Comparison of ENCODE assay signal across 35 mouse cellular contexts in the genomic region with DNA sequence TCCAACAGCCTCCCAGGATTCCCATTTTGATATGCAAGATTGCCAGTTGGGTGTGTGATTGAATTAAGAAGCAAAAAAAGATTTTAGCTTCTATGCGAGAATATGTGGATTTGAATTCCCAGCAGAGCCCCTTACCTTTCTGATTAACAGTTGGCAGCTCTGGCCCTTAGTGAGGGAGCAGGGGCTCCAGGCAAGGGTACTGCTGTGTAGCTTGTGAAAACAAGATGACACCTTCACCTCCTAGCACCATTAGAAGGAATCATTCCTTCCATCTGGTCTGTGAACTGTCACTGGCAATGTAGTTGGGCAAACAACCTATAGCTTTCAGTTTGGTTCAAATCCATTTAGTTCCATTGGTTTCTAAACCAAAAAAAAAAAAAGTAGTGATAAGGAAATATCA. TPM values are rescaled to one million over a fixed set of nuclear protein-coding genes. Genes with fewer than 3 reads are reported as not detected.
DNase-seq lines count a peak whose midpoint lies in the region; ATAC-seq lines count a peak whose summit lies in the region.
"Had no signal": no experiment of that assay in that cellular context is flagged by ENCODE, and none has a peak within 500 bp of the region (broad histone marks: within the 10 kb centered on the region; RNA-seq: fewer than 3 reads in every experiment).

No protein-coding gene starts in this region.

- H3K27me3 ChIP-seq in hindbrain, embryonic 11.5 days (ENCODE audit: control insufficient read depth, insufficient read depth, low read length): no peaks in the 10 kb centered on the region
- no peaks in the 10 kb centered on the region for H3K27me3 ChIP-seq in hindbrain, embryonic 12.5 days
- no peaks in the 10 kb centered on the region for H3K27me3 ChIP-seq in neural tube, embryonic 14.5 days (ENCODE audit: control insufficient read depth, insufficient read depth, low read length)
- H3K27me3 ChIP-seq in midbrain, embryonic 13.5 days: no peaks in the 10 kb centered on the region
- H3K27me3 ChIP-seq: embryonic facial prominence, embryonic 13.5 days; hindbrain, embryonic 15.5 days; intestine, embryonic 15.5 days; limb, embryonic 12.5 days; liver, embryonic 15.5 days; neural tube, embryonic 15.5 days had no signal

- no peak overlapping the region for H3K9ac ChIP-seq in hindbrain, embryonic 11.5 days (ENCODE audit: low read depth, low read length)
- no peak overlapping the region for H3K9ac ChIP-seq in hindbrain, embryonic 12.5 days
- no peak overlapping the region for H3K9ac ChIP-seq in neural tube, embryonic 14.5 days (replicated peaks; ENCODE audit: low read depth, low read length)
- no peak overlapping the region for H3K9ac ChIP-seq in midbrain, embryonic 13.5 days (replicated peaks)
- H3K9ac ChIP-seq: embryonic facial prominence, embryonic 13.5 days; hindbrain, embryonic 15.5 days; intestine, embryonic 15.5 days; limb, embryonic 12.5 days; liver, embryonic 15.5 days; lung, embryonic 14.5 days; neural tube, embryonic 15.5 days had no signal

- no peaks in the 10 kb centered on the region for H3K9me3 ChIP-seq in hindbrain, embryonic 11.5 days (ENCODE audit: control insufficient read depth, low read length)
- H3K9me3 ChIP-seq in hindbrain, embryonic 12.5 days (replicated peaks): no peaks in the 10 kb centered on the region
- no peaks in the 10 kb centered on the region for H3K9me3 ChIP-seq in neural tube, embryonic 14.5 days (ENCODE audit: control insufficient read depth, low read length)
- no peaks in the 10 kb centered on the region for H3K9me3 ChIP-seq in midbrain, embryonic 13.5 days
- H3K9me3 ChIP-seq: hindbrain, embryonic 15.5 days; intestine, embryonic 15.5 days; limb, embryonic 12.5 days; liver, embryonic 15.5 days; neural tube, embryonic 15.5 days had no signal

- DNase-seq in hindbrain, embryonic 11.5 days (ENCODE audit: low spot score): no peak
- no peak for DNase-seq in neural tube, embryonic 10.5 days (ENCODE audit: extremely low spot score, low spot score)
- no peak for DNase-seq in cerebellum, adult 18-20 months
- no peak for DNase-seq in retina, embryonic 14.5 days (ENCODE audit: low spot score)
- DNase-seq: adrenal gland, postnatal 10 days; cerebellum, adult 11 months; cerebellum, adult 9-11 months; gastrocnemius, postnatal 10 days; heart, postnatal 14 days; kidney, adult 2 months; kidney, postnatal 36 days; lung, embryonic 14.5 days; lung, postnatal 14 days; right cerebral cortex, postnatal 4 days; thymus, adult 2 months; thymus, postnatal 36 days had no signal

- no peaks in the 10 kb centered on the region for H3K4me1 ChIP-seq in hindbrain, embryonic 11.5 days (replicated peaks; ENCODE audit: control insufficient read depth, insufficient read depth, low read length)
- peaks cover 7% of the 10 kb centered on the region for H3K4me1 ChIP-seq in hindbrain, embryonic 12.5 days
- H3K4me1 ChIP-seq in neural tube, embryonic 14.5 days (ENCODE audit: control insufficient read depth, insufficient read depth, low read length): no peaks in the 10 kb centered on the region
- H3K4me1 ChIP-seq in midbrain, embryonic 13.5 days (replicated peaks): peaks cover 11% of the 10 kb centered on the region
- H3K4me1 ChIP-seq: embryonic facial prominence, embryonic 13.5 days; hindbrain, embryonic 15.5 days; intestine, embryonic 15.5 days; limb, embryonic 12.5 days; liver, embryonic 15.5 days; neural tube, embryonic 15.5 days had no signal

- H3K4me2 ChIP-seq in hindbrain, embryonic 11.5 days (replicated peaks; ENCODE audit: low read depth, low read length): no peak overlapping the region
- H3K4me2 ChIP-seq in hindbrain, embryonic 12.5 days (replicated peaks): no peak overlapping the region
- no peak overlapping the region for H3K4me2 ChIP-seq in neural tube, embryonic 14.5 days (ENCODE audit: low read depth, low read length)
- H3K4me2 ChIP-seq in midbrain, embryonic 13.5 days (replicated peaks): no peak overlapping the region
- H3K4me2 ChIP-seq: embryonic facial prominence, embryonic 13.5 days; hindbrain, embryonic 15.5 days; intestine, embryonic 15.5 days; limb, embryonic 12.5 days; liver, embryonic 15.5 days; lung, embryonic 14.5 days; neural tube, embryonic 15.5 days had no signal

- no peaks in the 10 kb centered on the region for H3K36me3 ChIP-seq in hindbrain, embryonic 11.5 days (ENCODE audit: control insufficient read depth, insufficient read depth, low read length)
- no peaks in the 10 kb centered on the region for H3K36me3 ChIP-seq in hindbrain, embryonic 12.5 days
- H3K36me3 ChIP-seq in neural tube, embryonic 14.5 days (ENCODE audit: control insufficient read depth, insufficient read depth, low read length): no peaks in the 10 kb centered on the region
- H3K36me3 ChIP-seq in midbrain, embryonic 13.5 days: no peaks in the 10 kb centered on the region
- H3K36me3 ChIP-seq: embryonic facial prominence, embryonic 13.5 days; G1E; hindbrain, embryonic 15.5 days; intestine, embryonic 15.5 days; limb, embryonic 12.5 days; liver, embryonic 15.5 days; neural tube, embryonic 15.5 days had no signal

- no peak overlapping the region for H3K4me3 ChIP-seq in hindbrain, embryonic 11.5 days (ENCODE audit: low read depth, low read length)
- no peak overlapping the region for H3K4me3 ChIP-seq in hindbrain, embryonic 12.5 days
- no peak overlapping the region for H3K4me3 ChIP-seq in neural tube, embryonic 14.5 days (ENCODE audit: low read depth, low read length)
- no peak overlapping the region for H3K4me3 ChIP-seq in midbrain, embryonic 13.5 days (replicated peaks)
- H3K4me3 ChIP-seq: embryonic facial prominence, embryonic 13.5 days; hindbrain, embryonic 15.5 days; intestine, embryonic 15.5 days; layer of hippocampus, adult 2 months; left cerebral cortex, adult 2 months; limb, embryonic 12.5 days; liver, embryonic 15.5 days; myocyte; neural tube, embryonic 15.5 days had no signal

- H3K27ac ChIP-seq in hindbrain, embryonic 11.5 days (ENCODE audit: low read depth, low read length): no peak overlapping the region
- H3K27ac ChIP-seq in hindbrain, embryonic 12.5 days: no peak overlapping the region
- H3K27ac ChIP-seq in neural tube, embryonic 14.5 days (ENCODE audit: low read depth, low read length): no peak overlapping the region
- H3K27ac ChIP-seq in midbrain, embryonic 13.5 days: no peak overlapping the region
- H3K27ac ChIP-seq: embryonic facial prominence, embryonic 13.5 days; hindbrain, embryonic 15.5 days; intestine, embryonic 15.5 days; layer of hippocampus, adult 2 months; left cerebral cortex, adult 2 months; limb, embryonic 12.5 days; liver, embryonic 15.5 days; neural tube, embryonic 15.5 days; stomach, postnatal 0 days had no signal

- WGBS in hindbrain, embryonic 11.5 days: 77% methylated on average over 1 of the region's 1 CpGs
- whole genome bisulfite sequencing in hindbrain, embryonic 12.5 days: 51% methylated on average over 1 of the region's 1 CpGs
- WGBS in neural tube, embryonic 14.5 days: 53% methylated on average over 1 of the region's 1 CpGs
- WGBS in midbrain, embryonic 13.5 days: 39% methylated on average over 1 of the region's 1 CpGs

- ATAC-seq in hindbrain, embryonic 11.5 days (ENCODE audit: low FRiP score): peak; percentile 33; the same call in 1 of the 2 replicates
- ATAC-seq in hindbrain, embryonic 12.5 days (ENCODE audit: low FRiP score): no peak; the same call in 1 of the 2 replicates
- peak; percentile 46; the same call in 1 of the 2 replicates for ATAC-seq in neural tube, embryonic 14.5 days (ENCODE audit: low read depth)
- ATAC-seq in midbrain, embryonic 13.5 days: peak; percentile 65
- ATAC-seq: intestine, embryonic 15.5 days had no signal

RNA-seq across cellular contexts. Expression of gene Gm10192, which starts 53.4 kb away (rescaled TPM):
- not detected in 2 replicates for polyA plus RNA-seq in hindbrain, embryonic 11.5 days (2014; fragmentation: Nextera tagmentation; extraction: Ambion mirVana)
- polyA plus RNA-seq in hindbrain, embryonic 12.5 days (2016; fragmentation: Nextera tagmentation; extraction: Ambion mirVana): not detected in 2 replicates
- polyA plus RNA-seq in neural tube, embryonic 14.5 days (2014; fragmentation: Nextera tagmentation; extraction: Ambion mirVana): not detected in 2 replicates
- polyA plus RNA-seq in midbrain, embryonic 13.5 days (2015; fragmentation: Nextera tagmentation; extraction: Ambion mirVana): not detected in 2 replicates
- polyA plus RNA-seq: embryonic facial prominence, embryonic 13.5 days; G1E; gonadal fat pad, adult 2 months; heart, embryonic 14.5 days; hindbrain, embryonic 15.5 days; intestine, embryonic 15.5 days; kidney, adult 2 months; kidney, embryonic 16.5 days; limb, embryonic 12.5 days; liver, adult 2 months; liver, embryonic 15.5 days; lung, embryonic 14.5 days; myocyte; neural tube, embryonic 15.5 days; spleen, adult 2 months; stomach, postnatal 0 days; thymus, adult 2 months had no signal
